Mouse (Mus musculus): ENCODE results near the gene Gm6309.
"Not testable (repeated sequence)": the region's sequence is repeated elsewhere in the genome, so short reads cannot be mapped to it uniquely, and the experiment has no call there.

Gene Gm6309

GRCm38 (mm10) chr5:146170621-146171020 is at the start of gene Gm6309:
TSS of gene Gm6309 (minus strand) at chr5:146170721.
- DNase-seq (ENCODE audit: low read depth, low spot score) = not testable (repeated sequence)

GRCm38 (mm10) chr5:146205537-146205936 is 35.0 kb upstream of the Gm6309 start:
- no peak for DNase-seq (ENCODE audit: low read depth, low spot score)

- no peak for DNase-seq (ENCODE audit: low read depth, low spot score)
These were observed 33.4 kb upstream of the Gm6309 start for GRCm38 (mm10) chr5:146203921-146204320.

GRCm38 (mm10) chr5:146200580-146200979 is 30.1 kb upstream of the Gm6309 start:
- DNase-seq (ENCODE audit: low read depth, low spot score) = no peak

GRCm38 (mm10) chr5:146199540-146199939 is 29.0 kb upstream of the Gm6309 start:
- no peak for DNase-seq (ENCODE audit: low read depth, low spot score)

GRCm38 (mm10) chr5:146199073-146199472 is 28.6 kb upstream of the Gm6309 start:
- no peak for DNase-seq (ENCODE audit: low read depth, low spot score)

GRCm38 (mm10) chr5:146193360-146193759 is 22.8 kb upstream of the Gm6309 start:
- no peak for DNase-seq (ENCODE audit: low read depth, low spot score)

GRCm38 (mm10) chr5:146190501-146191269 is 20.2 kb upstream of the Gm6309 start:
- DNase-seq (ENCODE audit: low read depth, low spot score) = no peak

GRCm38 (mm10) chr5:146190093-146190492 is 19.6 kb upstream of the Gm6309 start:
- DNase-seq (ENCODE audit: low read depth, low spot score) = no peak

GRCm38 (mm10) chr5:146188712-146189111 is 18.2 kb upstream of the Gm6309 start:
- no peak for DNase-seq (ENCODE audit: low read depth, low spot score)

GRCm38 (mm10) chr5:146188144-146188543 is 17.6 kb upstream of the Gm6309 start:
- DNase-seq (ENCODE audit: low read depth, low spot score) = no peak

- peak; percentile 36 for DNase-seq (ENCODE audit: low read depth, low spot score)
These were observed 16.9 kb upstream of the Gm6309 start for GRCm38 (mm10) chr5:146187441-146187840.

- not testable (repeated sequence) for DNase-seq (ENCODE audit: low read depth, low spot score)
These were observed 14.7 kb upstream of the Gm6309 start, which contains the start of gene 1700001J03Rik for GRCm38 (mm10) chr5:146185204-146185603. TSS of gene 1700001J03Rik (minus strand) at chr5:146185304.

GRCm38 (mm10) chr5:146172744-146173143 is 2.2 kb upstream of the Gm6309 start:
- DNase-seq (ENCODE audit: low read depth, low spot score) = not testable (repeated sequence)

GRCm38 (mm10) chr5:146160439-146160838 is 10.1 kb downstream of the Gm6309 start, which contains the start of gene Gm5565:
TSS of gene Gm5565 (minus strand) at chr5:146160539.
- DNase-seq (ENCODE audit: low read depth, low spot score) = not testable (repeated sequence)

- DNase-seq (ENCODE audit: low read depth, low spot score) = not testable (repeated sequence)
These were observed 12.2 kb downstream of the Gm6309 start for GRCm38 (mm10) chr5:146158326-146158725.

GRCm38 (mm10) chr5:146150454-146150853 is 20.1 kb downstream of the Gm6309 start:
- DNase-seq (ENCODE audit: low read depth, low spot score) = no peak

- DNase-seq (ENCODE audit: low read depth, low spot score) = no peak
These were observed 22.6 kb downstream of the Gm6309 start for GRCm38 (mm10) chr5:146147903-146148302.

Data from skeletal muscle tissue, adult 2 months (tissue).